Mouse (Mus musculus) MEL-GATA-1-ER (cell line): ENCODE data around the gene Tiam2.

ENCODE experiments used
- DNase-seq: peaks from one replicate; pipeline ENCODE4 v3.0.0-alpha.2; 2012; ENCODE audit warnings: low read depth; ENCODE audit errors: extremely low read depth

Gene Tiam2

GRCm38 (mm10) chr17:3394985-3395384, 68.6 kb downstream of the Tiam2 start:
- DNase-seq = no peak

DNA sequence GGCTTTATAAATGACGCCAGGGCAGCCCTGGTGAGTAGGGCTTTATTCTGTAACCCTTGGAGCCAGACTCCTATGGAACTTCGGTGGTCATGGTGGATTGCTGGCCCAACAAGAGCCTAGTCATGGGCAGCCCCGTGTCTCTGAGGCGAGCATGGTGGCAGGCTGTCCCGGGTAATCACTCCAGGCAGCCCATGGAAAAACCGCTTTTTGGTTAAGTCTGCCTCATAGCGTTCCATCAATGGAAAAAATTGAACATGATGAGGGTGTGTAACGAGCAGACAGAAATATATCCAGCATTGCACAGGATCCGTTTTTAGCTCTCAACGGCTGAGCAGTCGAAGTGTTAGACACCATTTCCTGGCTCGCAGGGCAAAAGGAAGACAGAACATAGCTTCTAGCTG, 70.5 kb downstream of the Tiam2 start:
- no peak for DNase-seq

DNA sequence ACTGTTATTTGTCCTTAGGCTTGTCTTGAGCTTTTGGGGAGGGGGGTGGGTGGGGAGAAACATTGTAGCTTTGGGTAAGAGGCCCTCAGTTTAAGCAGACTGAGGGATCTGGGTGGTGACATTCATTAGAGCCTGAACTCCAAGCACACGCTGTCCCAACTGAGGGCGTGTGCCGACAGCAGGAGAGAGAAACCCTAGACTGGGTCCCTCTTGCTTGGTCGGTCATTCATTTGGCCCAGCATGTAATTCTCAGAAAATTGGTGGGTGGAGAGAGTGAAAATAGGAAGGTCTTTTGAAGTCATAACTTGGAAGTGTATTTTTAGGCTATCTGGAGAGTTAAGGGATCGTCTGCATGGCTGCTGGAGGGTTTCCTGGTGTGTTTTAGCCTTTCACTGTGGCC, 71.5 kb downstream of the Tiam2 start:
- DNase-seq = no peak

GRCm38 (mm10) chr17:3405350-3406073, 79.1 kb downstream of the Tiam2 start:
- DNase-seq = no peak

GRCm38 (mm10) chr17:3407051-3407450, 80.7 kb downstream of the Tiam2 start:
- no peak for DNase-seq

- DNase-seq = no peak
These were observed 83.9 kb downstream of the Tiam2 start for GRCm38 (mm10) chr17:3410307-3410706.

DNA sequence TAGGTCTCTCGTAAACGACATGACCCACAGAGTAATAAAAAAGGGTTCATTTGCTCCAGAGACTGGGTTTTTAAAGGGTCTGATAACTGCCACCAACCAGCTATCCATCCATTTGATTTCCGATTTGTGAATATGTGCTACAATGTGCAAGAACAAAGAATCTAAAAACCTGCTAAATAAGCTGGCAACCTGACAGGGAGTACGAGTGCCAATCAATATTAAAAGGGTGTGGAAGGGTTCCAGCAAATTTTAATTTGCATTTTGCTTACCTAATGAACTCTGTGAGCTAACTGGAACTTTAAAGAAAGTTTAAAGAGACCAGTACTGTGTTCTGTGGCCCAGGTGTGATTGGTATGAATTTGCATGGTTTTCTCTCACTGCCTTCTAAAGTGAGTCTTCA, 86.4 kb downstream of the Tiam2 start:
- no peak for DNase-seq

GRCm38 (mm10) chr17:3415580-3415979, 89.2 kb downstream of the Tiam2 start:
- DNase-seq = no peak

GRCm38 (mm10) chr17:3416401-3416800, 90.0 kb downstream of the Tiam2 start:
- DNase-seq = no peak

GRCm38 (mm10) chr17:3419368-3419928, 93.1 kb downstream of the Tiam2 start:
- no peak for DNase-seq

GRCm38 (mm10) chr17:3420148-3420547, 93.8 kb downstream of the Tiam2 start:
- DNase-seq = no peak

GRCm38 (mm10) chr17:3423416-3423815, 97.0 kb downstream of the Tiam2 start:
- no peak for DNase-seq

GRCm38 (mm10) chr17:3428659-3429058, 102.3 kb downstream of the Tiam2 start:
- no peak for DNase-seq

GRCm38 (mm10) chr17:3432590-3433498, 106.5 kb downstream of the Tiam2 start:
- no peak for DNase-seq

DNA sequence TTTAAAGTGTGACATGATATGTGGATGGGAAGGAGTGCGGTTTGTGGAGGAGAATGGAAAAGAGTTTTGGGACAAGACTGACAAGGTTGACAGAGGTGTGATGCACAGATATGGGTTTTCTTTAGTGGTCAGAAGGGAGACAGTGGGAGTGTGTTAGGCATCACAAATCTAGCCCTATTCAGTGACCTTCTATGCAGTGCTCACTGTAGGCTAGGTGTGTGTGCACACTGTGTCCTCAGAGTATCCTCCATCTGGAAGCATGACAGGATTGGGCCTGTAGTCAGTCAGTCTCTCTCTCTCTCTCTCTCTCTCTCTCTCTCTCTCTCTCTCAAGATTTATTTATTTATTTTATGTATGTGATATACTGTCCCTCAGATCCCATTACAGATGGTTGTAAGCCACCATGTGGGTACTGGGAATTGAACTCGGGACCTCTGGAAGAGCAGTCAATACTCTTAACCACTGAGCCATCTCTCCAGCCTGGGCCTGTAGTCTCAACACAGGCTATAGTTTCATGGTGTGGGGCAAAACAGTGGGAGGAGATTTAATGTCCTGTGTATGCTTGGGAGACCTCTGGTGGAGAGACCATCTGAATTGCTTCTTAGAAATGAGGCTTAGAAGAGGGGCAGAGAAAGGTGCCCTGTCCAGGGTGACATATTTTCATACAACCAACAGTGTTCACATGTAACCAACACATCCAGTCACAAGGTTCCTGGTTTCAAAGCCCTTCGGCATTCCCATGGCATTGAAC, 107.3 kb downstream of the Tiam2 start:
- no peak for DNase-seq

GRCm38 (mm10) chr17:3435299-3435698, 108.9 kb downstream of the Tiam2 start:
- no peak for DNase-seq

DNA sequence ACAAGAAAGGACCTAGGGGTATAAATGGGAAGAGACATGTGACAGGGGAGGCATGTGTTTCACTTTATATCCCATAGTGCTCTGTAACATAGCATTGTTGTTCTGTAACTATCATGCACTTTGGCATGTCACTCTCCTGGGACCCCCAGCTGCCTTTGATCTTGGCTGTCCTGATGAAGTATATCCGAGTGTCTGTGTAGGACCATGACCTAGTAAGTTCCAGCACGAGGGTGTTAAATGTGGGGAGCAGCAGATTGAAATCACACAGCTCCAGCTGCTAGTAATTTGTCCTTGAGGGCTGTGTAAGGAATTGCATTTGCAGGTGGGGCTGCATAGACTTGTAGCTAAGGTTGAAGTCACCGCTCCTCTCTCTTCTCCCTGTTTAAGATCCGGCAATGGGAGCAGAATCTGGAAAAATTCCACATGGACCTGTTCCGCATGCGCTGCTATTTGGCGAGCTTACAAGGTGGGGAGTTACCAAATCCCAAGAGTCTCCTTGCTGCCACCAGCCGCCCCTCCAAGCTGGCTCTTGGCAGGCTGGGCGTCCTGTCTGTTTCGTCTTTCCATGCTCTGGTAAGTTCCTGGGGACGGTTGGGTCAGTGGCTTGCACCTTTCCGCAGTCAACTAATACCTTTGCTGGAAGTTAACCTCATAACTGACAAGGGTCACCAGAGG, 110.6 kb downstream of the Tiam2 start:
- DNase-seq = no peak

DNA sequence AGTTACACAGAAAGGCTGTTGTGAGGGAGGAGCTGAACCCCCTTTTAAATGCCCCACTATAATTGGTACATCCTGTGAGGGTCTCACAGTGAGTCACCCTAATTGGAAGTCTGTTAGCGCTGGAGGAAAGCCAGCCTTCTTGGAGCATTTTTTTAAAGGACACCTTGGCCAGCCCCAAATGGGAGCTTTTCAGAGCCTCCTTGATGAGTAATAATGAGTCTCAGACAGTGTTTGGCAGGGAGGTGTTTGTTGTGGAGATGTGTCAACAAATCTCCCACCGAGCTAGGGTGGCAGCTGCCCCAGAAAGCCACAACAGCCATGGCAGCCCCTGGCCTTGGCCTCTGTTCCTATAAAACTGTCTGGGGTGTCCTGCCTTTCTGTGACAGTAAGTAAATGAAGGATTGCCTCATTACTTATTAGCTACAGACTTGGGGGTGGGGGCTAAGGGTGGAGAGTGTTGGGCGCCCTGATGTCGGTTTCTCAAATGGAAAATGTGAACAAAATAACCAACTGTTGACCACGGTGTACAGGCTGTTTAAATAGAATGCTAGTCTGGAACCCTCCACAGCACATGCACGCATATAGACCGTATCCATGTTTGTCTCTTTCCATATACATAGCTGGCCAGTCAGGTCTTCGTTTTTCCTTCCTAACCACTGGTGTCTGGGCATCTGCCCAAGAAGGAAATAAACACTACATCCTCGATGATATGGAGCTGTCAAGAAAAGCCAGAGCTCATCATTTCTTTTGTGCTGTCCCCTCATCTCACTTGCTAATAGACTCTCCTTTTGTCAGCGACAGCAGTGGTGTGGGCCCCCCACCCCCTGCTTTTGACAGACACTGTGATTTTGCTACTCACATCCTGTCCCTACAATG, 116.4 kb downstream of the Tiam2 start:
- DNase-seq = no peak

DNA sequence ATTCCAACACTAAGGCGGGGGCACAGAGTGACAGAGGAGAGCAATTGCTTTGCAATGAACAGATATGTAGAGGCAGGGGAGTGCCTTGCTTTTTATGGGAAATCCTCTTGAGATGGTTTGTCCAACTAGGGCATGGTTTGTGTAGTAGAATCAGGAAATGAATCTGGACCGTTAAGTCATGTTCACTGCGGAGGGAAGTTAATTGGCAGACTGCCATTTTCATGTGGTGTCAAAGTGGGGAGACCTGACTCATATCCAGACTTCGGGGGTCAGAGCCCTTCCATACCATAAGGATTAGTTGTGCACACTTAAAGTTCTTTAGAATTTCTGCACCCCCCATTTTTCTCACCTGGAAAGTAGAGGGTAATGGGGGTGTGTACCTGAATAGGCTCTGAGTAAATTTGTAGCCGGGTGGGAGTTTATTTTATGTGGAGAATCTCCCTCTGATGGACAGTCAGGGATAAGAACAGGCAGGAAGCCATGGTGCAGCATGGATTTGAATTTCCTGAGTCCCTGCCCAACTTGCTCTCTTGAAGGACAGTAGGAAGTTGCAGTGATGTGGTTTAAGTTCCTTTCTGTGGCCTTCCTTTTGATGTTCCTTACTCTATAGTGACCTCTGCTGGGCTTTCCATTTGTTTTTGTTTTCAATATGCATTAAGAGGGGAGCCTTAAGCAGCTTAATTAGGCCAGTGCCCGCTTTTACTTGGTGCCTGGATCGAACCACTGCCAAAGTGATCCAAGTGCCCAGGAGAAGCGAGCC, 120.0 kb downstream of the Tiam2 start:
- peak; percentile 56 for DNase-seq
